Mouse (Mus musculus) naive thymus-derived CD4-positive, alpha-beta T cell, adult 2 months (primary cell): Measurements from ENCODE around the gene Calml4.
"Not testable (repeated sequence)": the region's sequence is repeated elsewhere in the genome, so short reads cannot be mapped to it uniquely, and the experiment has no call there.

Experiments used
- DNase-seq: peaks from one replicate; pipeline ENCODE4 v3.0.0-alpha.2; 2011; ENCODE audit warnings: low read depth

Calml4 gene

DNA sequence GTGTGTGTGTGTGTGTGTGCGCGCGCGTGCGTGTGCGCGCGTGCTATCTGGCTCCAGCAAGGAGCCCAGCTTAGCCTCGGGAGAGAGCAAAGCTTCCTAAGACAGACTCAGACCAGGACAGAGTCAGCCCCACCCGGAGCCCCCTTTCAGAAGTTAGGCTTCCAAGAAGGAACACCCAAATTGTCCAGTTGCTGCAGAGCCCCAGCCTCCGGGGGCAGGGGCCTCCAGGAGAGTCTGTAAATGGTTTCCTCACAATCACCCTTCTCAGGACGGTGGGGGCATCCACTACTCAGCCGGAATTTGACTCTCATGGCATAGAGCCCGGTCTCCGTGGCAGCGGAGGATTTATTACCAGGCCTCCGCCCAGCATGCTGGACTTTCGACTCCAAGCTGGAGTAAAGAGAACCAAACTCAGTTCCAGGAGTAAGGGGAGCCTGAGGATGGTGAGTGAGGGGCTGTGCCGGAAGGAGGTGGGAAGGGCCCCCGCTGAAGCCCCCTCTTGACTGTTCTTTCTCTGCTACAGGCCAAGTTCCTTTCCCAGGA is at the start of gene Calml4:
TSS of gene Calml4 (plus strand) at position 362 of the 543 bp plus-strand sequence.
- DNase-seq = no peak

DNA sequence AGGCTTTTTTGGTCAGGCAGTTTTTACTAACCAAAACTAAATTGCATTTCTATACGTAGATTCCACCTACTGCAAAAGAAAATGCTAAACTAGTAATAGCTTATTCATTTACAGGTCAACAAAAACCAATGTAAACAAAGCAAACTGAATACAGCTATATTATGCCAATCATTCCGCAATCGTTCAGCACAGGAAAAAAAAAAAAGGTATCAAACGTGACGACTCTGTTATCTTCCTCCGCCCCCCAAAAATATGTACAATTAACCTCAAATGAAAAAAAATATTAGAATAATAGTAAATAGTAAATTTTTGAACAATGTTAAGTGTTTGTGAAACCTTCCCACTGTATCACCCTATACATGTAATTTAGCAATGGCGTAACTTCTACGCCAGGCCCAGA is 47.8 kb upstream of the Calml4 start:
- no peak for DNase-seq

GRCm38 (mm10) chr9:62810543-62811515 is 47.1 kb upstream of the Calml4 start:
- DNase-seq = peak; percentile 65

GRCm38 (mm10) chr9:62811516-62812121 is 46.3 kb upstream of the Calml4 start, which contains the start of gene Fem1b:
Gene Fem1b, minus strand, starts transcription at chr9:62811934.
- peak; percentile 95 for DNase-seq

DNA sequence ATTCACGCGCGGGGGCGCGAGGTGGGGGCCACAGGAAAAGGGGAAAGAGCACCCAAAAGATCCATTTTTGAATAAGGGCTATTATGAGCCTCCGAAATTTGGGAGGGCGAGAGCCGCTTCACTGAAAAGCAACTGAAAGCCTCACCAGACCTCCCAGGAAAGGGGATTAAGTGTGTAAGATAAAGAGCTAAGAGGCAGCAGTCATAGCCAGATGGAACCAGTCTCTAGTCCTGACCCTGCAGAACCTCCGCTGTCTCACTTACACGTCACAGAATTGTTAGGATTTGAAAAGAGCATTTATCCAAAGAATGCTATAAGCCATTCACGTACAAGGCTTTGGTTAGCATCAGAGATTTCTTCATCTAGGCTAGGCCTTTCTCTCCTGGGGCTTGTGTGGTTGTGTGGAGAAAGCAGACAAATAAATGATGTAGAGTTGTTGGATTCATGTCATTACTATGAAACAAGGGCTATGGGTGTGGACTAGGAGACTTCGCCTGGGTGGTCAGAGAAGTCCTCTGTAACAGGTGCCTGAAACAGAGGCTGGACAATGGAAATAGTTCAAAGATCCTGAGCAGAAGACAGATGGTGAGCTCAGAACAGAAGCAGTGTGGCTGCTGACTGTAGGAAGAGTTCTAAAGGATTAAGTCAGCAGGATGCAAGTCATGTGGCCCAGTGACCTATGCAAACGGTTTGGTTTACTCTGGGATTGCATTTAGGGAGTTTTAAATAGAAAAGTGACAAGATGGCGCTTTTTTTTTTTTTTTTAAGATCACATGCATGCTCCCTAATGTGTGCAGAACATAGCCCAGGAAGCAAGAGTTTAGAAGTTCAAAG is 45.4 kb upstream of the Calml4 start:
- no peak for DNase-seq

- DNase-seq = no peak
Observed at GRCm38 (mm10) chr9:62814751-62815150, 43.1 kb upstream of the Calml4 start.

GRCm38 (mm10) chr9:62816323-62817098 is 41.4 kb upstream of the Calml4 start:
- no peak for DNase-seq

DNA sequence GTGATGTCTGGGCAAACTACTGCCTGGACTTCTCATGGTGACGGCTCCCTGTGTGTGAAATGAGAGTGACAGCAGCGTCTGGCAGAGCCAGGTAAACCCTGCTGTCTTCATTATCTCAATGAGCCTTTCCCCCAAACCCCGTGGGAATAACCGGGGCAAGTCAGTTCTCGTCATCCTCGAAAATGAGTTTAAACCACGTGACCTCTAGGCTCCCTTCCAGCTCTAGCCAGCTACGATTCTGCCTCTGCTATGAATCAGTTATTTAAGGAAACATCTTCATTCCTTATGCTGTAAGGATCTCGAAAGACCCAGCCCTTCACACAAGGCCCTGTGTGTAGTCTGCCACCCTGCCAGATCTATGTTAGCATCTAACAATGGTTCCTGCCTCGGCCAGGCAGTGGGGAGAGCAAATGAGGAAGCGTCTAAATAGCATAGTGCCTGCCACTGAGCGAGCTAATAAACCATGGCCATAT is 40.7 kb upstream of the Calml4 start:
- no peak for DNase-seq

GRCm38 (mm10) chr9:62817828-62818614 is 39.9 kb upstream of the Calml4 start:
- DNase-seq = no peak

- no peak for DNase-seq
Observed at GRCm38 (mm10) chr9:62819494-62819893, 38.4 kb upstream of the Calml4 start.

- not testable (repeated sequence) for DNase-seq
Observed at GRCm38 (mm10) chr9:62819910-62820309, 38.0 kb upstream of the Calml4 start.

DNA sequence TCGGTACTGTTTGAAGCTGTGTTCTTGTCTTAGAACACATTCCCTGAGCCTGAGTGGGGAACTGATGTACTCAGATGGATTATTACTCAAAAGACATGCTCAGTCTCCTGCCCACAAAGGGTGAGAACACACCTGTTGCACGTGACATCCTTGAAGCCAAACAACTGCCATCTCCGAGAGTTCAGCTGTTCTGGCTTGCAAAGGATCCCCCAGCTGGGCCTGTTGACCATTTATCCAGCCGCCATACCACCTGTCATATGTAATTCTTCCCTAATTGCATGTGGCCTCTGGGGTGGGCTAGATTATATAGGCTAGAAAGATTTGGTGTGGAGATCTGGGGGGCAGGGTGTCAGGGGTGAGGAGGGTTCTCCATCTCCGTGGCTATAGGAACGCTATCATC is 37.1 kb upstream of the Calml4 start:
- no peak for DNase-seq

GRCm38 (mm10) chr9:62821811-62822210 is 36.1 kb upstream of the Calml4 start:
- no peak for DNase-seq

DNA sequence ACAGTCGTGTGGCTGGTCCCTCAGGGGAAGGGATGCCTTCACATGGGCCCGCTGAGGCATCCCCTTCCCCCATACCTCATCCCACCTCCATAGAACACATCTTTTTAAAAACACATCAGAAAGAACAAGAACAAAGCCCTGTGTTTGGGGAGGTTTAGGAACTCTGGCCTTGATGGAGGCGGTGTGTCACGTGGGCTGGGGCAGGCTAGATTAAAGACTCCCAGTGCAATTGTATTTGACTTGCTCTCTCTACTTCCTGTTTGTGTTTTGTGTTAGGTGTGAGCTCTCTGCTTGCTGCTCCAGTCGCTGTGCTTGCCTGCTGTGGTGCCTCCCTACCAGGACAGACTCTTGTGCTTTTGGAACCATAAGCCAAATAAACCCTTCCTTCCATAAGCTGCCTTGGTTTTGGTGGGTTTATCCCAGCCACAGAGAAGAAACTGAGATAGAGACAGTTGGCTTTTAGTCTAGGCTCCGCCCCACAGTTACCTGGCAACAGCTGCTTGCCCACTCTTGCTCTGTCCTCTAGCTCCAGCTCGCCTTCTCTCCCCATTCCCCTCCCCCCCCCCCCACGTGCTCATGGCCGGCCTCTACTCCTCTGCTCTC is 32.0 kb upstream of the Calml4 start:
- DNase-seq = peak; percentile 54

DNA sequence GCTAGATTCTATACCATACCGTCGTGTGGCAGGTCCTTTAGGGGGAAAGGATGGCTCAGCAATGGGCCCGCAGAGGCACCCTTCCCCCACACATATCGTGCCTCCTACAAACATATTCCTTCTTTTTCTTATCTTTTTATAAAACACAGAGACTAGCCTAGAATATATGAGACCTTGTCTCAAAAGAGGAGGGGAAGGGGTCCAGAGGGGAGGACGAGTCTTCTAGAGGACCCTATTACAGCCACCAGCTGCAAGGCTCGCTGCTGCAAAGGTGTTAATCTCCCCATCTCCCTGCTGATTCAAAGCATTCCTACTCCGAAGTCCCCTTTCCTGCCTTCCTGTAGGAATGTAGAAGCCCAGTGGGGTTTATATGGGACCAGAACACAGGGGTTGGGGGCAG is 31.4 kb upstream of the Calml4 start:
- DNase-seq = no peak

DNA sequence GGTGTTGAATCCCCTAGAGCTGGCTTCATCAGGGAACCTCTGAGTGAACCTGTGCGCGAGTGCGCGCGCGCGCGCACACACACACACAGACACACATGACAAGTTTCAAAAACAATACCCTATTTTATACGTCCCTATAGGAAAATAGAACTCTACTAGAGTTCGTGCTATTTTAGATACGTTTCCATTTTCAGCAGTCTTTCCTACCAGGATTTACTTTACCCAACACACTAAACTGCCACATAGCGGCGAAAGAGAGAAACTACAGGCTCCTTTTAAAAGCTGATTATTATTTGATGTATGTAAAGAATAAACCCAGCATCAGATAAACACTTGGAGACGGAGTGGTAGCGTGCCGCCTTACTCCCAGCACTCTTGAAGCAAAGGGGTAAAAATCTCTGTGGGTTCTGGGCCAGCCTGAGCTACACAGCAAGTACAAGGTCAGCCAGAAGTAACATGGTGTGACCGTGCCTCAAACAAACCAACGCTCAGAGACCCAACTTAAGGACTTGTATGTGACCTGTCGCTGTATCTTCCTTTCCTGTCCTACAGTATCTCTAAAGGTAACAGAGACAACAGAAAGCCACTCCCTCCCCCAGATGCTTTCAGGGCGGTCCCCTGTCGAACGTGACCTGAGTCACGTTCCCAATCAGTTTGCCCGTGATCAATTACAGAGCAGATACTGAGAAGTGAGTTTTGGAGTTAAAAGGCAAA is 29.8 kb upstream of the Calml4 start:
- peak; percentile 65 for DNase-seq

- peak; percentile 94 for DNase-seq
Observed at GRCm38 (mm10) chr9:62828662-62829086, 29.2 kb upstream of the Calml4 start.

DNA sequence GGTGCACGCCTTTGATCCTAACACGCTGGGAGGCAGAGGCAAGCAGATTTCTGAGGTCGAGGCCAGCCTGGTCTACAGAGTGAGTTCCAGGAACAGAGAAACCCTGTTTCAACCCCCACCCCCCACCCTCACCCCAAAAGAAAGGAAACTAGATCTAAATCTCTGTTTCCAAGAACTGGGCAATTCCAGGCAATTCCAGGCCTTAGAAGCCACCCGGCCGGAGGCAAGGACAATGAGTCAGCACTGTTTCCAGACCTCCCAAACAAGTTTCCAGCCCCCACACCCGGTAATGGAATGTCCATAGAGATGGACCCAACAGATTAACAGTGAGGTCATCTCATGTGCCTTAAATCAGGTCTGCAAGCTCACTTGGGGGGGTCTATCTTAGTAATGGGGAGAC is 28.0 kb upstream of the Calml4 start:
- no peak for DNase-seq

DNA sequence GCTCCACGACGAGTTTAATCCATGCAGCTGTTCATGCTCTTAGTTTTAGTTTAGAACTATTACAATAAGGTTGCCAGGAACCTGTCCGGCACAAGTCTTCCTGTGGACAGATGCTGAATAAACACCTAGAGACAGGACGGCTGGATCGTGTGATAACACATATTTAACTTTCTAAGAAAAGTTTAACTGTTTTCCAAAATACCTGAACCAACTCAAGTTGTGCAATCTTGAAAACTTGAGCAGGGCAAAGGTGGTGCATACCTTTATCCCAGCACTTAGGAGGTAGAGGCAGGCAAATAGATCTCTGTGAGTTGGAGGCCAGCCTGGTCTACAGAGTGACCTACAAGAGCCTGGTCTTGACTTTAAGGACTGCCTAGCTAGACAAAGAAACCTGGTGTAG is 23.0 kb upstream of the Calml4 start:
- no peak for DNase-seq
